Mouse (Mus musculus) cerebral cortex, adult 2 months (tissue): ENCODE results near the gene B4galt1.

Experiments used
- WGBS: fragments of 180-500 bp; shearing (Covaris S2); methylation state at CpG from one replicate; pipeline ENCODE4 v1.1.7; 2018; 5-methylcytosine and 5-hydroxymethylcytosine counted together

The B4galt1 gene

DNA sequence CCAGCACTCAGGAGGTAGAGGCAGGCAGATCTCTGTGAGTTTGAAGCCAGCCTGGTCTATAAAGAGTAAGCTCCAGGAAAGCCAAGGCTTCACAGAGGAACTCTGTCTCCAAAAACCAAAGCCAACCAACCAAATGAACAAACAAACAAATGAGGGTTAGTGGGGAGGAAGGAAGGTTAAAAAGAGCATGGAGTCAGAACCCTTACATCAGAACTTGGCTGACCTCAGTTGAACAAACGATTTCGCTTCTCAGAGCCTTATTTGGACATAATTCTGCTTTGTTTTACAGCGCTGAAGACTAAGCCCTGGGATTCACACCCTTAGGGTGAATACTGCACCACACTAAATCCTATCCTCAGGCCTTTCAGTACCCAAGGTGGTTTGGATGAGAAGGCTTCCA is 18.3 kb upstream of the B4galt1 start:
- WGBS: 82% methylated on average over 3 of the region's 3 CpGs

DNA sequence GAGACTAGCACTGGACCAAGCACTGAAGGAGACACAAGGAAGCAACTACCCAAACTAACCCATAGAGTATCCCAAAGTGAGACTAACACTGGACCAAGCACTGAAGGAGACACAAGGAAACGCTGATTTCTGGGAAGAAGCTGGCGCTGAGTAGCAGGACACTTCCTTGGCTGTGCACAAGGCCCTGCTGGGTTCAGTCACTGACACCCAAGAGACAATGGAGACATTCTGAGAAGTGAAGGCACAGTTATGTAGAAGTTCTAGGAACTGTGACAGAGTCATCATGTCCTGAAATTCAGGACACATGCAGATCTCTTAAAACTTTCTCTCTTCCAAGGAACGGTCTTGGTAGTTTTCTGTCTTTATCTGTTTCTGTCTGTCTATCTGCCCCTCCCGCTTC is 16.4 kb upstream of the B4galt1 start:
- 91% methylated on average over 4 of the region's 4 CpGs for WGBS

DNA sequence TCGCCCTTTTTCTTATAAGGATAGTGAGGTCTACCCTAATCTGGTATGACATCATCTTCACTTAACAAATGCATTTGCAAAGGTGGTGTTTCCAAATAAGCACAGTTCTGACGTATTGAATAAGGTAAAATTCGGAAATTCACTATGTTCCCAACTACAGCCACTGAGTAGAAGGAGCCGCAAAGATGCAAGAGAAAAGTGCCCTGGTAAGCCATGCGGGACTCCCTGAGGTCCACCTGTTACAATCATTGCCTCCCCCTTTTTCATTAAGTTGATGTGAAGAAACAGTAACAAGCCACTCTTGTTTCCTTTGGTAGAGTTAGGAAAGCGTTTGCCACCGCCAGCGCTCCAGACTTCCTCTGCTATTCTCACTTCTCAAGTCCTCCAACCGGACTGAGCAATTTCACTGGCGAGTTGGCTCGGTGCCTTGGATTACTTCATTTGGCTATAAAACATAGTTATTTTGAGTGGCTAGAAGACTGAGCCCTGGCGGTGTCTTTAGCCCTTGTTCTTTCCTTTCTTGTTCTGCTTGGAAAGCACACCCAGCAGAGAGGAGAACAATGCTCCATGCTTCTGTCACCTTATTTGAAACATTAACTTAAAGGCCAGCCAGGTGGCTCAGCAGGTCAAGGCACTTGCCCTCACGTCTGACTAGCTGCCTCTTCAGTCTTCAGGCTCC is 14.9 kb upstream of the B4galt1 start:
- WGBS: 39% methylated on average over 13 of the region's 13 CpGs

DNA sequence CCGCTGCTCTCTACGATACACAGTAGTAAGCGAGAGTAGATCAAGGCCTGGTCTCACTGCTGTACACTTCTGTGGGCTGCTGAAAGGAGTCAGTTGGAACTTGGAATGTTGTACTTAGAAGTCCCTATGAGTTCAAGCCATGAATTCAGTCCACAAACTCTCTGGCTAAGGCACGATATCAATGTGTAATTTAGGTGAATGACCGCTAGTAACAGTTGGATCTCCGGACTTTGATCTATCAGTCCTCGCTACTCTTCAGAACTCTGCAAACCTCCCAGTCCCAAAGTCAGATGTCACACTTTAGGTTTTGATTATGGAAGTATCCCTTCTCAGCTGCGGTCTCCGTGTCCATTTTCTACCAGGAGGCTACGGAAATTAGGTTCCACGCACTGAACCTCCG is 10.6 kb upstream of the B4galt1 start:
- 98% methylated on average over 12 of the region's 12 CpGs for WGBS

DNA sequence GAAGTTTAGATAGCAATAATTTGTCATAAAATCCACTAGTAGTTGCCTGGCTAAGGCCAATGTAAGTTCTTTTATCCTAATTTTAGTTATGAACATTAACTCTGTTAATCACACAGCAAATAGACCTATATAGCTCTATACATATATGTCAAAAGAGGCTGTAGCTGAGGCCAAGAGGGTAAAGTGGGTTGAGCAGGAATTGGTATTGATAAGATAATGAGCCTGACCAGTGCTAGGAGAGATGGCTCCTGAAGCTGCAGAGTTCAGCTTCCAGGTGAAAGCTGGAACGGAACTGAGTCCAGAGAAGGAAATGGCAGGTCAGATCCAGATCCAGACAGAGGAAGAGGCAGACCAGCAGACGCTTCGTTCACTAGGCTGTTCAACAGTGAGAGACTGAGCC is 9.5 kb upstream of the B4galt1 start:
- 91% methylated on average over 3 of the region's 3 CpGs for WGBS

DNA sequence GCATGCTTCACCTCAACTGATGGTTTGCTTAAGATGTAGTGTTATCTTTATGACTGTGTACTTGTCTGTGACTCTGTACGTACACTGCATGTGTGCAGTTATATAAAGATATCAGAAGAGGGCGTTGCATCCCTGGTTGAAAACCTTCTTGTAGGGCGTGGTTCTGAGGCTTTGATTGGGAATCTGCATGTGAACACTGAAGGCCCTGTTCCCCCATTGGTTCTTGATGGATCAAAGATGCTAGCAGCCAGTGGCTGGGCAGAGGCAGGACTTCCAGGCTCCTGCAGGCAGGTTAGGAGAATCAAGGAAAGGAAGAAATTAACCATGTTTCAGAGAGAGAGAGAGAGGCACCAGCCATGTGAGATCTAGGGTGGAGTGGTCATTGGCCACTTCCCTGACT is 7.3 kb upstream of the B4galt1 start:
- 91% methylated on average over 3 of the region's 3 CpGs for WGBS

DNA sequence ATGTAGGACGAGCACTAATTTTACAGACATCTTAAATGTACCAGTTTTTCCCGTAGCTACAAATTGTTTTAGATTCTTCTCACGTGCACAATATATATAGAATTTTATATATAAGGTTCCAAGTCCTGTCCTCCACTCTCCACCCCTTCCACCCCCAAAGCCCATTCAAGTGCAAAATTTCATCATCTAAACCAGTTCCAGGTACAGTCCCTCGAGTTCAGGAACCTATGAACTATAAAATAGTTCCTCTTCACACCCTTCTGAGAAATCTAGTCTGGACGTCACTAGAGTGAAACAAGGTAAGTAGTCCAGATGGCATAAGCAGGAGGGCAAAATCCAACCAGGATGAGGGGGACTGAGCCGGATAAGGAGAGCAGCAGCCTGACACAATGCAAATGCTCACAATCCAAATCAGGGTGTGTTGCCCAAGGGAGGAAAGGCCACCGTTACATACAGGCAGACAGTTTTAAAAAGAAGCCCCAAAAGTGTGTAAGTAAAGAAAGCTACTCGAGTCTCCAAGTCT is 4.1 kb upstream of the B4galt1 start:
- 68% methylated on average over 8 of the region's 8 CpGs for WGBS

DNA sequence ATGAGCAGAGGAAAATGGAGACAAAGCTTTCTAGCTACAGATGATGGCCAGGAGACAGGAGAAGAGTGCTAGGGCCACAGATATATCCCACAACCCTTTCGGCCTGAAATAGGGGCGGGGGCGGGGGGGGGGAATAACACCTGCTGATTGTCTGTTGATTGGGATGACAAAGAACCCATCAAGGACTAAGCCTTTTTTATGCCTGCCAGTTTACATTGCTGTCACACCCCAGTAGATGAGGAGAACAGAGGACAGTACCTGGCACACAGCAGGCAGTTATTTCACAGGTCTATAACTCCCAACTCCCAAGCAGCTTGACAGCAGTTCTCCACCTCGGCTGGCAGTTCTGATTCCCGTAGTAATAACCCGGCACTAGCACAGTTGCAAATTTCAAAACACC is 2.8 kb upstream of the B4galt1 start:
- WGBS: 72% methylated on average over 6 of the region's 6 CpGs

DNA sequence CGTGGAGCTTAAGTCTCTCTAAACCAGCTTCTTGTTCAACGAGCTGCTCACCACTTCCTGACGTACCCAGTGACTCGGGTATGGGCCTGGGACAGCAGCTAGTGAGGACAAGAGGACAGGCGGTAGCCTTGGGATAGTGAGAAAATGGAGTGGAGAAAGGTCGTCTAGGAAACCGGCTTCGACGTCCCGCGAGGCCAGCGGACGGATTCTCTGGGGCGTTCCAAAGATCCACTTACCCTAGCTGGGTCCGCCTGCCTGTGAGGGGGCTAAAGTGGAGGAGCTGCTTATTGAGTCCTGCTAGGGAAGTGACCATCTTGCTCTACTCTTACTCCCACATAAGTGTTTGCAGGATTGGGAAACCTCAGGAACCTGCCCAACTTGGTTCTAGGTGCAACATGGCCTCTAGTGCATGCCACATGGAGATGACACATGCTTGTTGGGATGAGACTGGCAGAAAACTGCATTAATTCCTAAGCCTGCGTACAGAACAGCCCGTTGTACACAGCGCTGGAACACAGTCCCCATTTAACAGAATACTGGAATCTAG is 655 bp upstream of the B4galt1 start:
- WGBS: 11% methylated on average over 18 of the region's 18 CpGs

DNA sequence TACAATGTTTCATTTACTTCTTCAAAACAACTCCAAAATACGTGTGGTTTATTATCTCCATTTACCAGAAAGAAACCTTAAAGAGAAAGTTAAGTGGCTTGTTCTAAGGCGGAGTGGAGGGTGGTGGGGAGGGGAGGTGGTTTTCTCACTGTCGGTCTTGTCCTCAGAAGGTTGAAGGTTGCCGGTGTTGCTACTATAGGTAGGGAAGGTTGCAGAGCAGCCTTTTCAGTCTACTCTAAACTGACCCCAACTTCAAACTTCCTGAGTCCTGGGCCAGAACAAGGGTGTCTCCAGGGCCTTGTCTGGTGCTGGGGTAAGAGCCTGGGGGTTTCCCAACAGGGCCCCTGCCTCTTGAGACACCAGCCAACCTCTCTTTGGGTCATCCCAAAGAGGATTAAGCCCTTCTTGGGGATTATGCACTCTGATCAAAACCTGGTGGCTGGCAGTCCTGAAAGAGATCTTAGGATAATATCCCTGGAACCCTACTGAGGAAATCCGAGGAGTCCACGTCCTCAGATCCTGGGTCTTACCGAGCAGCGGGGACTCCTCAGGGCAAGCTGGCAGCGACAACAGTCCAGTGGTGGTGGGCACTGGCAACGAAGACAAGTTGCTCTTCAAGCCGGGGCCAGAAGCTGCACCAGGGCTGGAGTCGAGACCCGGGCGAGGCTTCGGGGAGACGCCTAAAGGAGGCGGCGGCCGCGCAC is 792 bp downstream of the B4galt1 start:
- 9% methylated on average over 20 of the region's 20 CpGs for WGBS

DNA sequence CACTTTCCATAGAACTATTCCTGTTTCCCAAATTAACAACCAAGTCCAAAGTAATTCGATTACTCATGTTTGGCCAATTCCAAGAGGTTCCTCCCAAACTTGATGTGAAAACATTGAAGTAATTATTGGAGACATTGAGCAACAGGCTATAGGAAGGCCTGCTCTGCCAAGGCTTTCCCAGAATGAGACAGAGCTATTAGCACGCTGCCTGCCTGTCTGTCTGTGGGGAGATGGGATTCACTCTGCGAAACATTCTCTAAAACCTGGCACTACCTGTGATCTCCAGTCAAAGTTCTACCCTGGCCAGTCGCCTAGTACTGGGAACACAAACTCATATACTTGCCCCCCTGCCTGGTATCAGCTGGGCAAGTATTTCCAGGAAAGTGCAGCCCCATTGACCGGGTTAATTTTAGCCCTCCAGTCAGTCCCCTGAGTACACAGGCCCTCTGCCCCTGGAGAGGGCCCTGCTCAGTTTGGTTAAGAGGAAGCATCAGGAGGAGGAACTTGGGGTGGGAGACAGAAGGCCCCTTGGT is 1.5 kb downstream of the B4galt1 start:
- WGBS: 55% methylated on average over 5 of the region's 5 CpGs

DNA sequence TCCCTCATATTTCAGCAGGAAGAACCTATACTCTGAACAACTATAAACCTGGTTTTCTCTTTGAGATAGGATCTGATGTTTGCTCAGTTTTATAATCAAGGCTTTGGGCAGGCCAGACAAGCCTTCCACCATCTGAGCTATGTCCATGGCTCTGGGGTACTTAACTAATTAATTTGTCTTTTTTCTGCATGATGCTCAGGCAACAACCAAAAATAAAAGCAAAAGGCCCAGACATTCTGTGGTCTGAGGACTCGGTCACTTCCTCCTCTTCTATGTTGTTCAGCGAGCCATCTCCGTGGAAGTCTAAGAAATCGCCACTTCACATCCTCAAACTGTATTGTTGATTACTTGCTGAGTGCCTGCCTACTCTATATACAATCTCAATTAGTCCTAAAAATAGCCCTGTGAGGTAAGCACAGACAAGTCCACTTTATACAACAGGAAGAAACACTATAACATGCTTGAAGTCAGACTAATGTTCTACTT is 2.0 kb downstream of the B4galt1 start:
- WGBS: 66% methylated on average over 4 of the region's 4 CpGs

DNA sequence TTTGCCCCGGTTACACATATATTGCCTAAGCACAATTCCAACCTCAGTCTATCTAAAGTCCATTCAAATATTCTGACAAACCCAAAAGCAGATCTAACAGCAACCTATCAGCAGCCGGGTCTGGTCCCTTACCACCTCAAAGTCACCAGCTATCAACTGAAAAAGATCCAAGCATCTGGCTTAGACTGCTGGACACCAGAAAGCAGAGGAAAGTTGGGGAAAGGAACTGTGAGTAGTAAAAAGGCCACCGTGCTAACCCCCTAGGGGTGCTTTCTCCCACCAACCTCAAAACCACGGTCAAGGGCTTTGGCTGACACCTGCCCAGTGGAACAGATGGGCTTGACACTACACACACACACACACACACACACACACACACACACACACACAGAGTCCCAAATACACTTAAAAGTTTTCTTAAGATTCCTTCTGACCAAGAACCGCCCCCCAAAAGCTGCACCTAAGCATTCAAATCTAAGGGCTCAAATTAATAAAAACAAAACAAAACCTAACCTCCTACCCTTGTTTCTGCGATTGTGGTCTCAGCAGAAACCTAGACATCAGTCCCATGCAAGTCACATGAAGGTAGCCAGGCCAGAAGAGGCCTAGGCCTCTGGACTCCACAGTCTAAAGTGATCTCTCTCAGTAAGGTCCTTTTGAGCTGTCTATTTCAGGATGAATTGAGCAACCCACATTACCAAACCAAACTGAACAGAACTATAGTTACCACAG is 2.6 kb downstream of the B4galt1 start:
- 81% methylated on average over 6 of the region's 6 CpGs for WGBS

DNA sequence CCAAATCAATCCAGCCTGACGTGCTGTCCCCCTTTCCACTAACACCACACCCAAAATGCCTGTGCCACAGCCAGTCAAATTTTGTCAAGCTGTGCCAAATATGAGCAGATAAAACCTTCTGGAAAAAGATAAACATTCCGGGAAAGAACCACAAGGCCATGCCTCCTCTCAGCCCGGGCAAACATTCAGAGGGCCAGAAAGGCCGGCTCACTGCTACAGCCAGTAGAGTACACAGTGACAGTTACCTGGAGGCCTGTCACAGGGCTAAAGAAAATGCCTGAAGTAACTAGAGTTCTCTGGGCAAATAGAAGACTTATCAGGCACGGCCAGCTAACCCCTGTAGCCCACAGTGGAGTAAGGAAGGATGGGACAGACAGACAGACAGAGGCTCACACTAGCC is 3.2 kb downstream of the B4galt1 start:
- 73% methylated on average over 5 of the region's 5 CpGs for WGBS

DNA sequence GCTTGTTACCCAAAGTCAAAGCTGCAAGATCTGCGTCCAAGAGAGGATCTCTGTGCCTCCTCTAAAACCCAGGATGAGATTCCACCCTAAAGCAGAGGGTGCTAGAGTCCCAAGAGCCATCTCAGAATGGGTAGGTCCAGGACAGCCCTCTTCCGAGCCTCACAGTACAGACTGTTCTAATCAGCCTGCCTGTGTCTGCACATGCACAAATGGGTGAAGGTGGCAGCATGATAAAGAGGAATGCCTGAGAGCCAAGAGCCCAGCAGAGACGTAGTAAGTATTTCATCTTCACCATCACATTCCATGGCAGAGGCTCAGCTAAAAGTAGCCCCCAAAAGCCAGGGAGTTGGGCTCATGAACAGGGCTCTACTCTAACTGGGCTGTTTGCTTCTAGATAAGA is 4.3 kb downstream of the B4galt1 start:
- 87% methylated on average over 3 of the region's 3 CpGs for WGBS

DNA sequence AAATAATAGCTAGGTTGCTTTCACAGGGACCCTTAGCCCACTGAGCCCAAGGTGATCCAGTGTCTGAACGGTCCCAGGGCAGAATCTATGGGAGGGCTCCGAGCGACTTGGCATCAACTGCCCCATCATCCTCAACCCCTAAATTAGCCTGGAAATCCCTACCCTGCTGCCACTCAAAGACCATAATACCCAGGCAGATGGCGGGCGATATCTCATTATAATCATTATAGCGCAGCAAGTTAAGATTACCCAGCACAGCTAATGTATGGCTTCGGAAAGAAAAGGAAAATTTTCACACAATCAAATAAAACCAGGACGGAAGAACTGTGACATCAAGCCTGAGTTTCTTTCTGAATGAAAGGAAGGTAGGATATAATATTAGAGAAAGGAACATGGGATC is 5.6 kb downstream of the B4galt1 start:
- 87% methylated on average over 8 of the region's 8 CpGs for WGBS

DNA sequence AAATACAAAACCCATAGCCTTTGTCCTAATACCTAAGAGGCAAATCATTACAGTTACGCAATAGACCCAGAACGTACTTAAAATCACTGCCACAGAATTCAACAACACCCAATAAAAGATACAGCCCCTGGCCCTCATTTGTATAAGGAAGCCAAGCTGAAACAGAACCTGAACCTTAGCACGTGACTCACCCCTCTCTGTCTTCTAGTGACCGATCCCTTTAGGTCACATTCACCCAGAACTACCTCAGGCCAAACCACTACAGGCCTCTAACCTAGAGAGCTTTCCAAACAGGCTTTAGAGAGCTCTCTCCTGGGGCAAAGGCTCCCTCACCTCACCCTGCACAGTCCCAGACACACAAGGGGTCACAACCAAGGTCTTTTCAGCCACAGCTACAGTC is 6.6 kb downstream of the B4galt1 start:
- 82% methylated on average over 4 of the region's 4 CpGs for WGBS

DNA sequence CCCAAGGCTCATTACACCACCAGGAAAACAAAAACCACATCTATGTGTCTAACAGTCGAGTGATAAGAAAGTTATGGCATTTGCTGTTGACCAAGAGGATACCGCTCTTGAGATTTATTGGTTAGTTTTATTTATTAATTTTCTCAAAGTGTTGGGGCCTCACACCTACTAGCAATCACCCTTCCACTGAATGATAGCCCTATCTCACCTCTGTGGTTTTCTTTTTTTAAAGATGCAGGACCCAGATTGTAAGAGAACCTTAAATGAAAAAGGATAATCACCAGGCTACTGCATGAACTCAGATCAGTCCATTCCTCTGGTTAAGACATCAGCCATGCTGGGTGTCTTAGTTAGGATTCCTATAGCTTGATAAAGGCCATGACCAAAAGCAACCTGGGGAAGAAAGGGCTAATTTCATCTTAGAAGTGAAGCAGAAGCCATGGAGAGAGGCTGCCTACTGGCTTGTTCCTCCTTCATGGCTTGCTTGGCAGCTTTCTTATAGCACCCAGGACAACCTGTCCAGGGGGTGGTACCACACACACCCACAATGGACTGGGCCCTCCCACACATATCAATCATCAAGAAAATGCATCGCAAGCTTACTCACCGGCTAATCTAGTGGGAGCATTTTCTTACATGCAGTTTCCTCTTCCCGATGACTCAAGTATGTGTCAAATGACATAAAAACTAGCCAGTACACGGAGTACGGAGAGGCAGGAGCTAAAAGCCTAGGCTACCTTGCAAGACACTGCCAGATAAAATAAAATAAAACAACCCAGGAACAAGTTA is 7.5 kb downstream of the B4galt1 start:
- 65% methylated on average over 7 of the region's 7 CpGs for WGBS

DNA sequence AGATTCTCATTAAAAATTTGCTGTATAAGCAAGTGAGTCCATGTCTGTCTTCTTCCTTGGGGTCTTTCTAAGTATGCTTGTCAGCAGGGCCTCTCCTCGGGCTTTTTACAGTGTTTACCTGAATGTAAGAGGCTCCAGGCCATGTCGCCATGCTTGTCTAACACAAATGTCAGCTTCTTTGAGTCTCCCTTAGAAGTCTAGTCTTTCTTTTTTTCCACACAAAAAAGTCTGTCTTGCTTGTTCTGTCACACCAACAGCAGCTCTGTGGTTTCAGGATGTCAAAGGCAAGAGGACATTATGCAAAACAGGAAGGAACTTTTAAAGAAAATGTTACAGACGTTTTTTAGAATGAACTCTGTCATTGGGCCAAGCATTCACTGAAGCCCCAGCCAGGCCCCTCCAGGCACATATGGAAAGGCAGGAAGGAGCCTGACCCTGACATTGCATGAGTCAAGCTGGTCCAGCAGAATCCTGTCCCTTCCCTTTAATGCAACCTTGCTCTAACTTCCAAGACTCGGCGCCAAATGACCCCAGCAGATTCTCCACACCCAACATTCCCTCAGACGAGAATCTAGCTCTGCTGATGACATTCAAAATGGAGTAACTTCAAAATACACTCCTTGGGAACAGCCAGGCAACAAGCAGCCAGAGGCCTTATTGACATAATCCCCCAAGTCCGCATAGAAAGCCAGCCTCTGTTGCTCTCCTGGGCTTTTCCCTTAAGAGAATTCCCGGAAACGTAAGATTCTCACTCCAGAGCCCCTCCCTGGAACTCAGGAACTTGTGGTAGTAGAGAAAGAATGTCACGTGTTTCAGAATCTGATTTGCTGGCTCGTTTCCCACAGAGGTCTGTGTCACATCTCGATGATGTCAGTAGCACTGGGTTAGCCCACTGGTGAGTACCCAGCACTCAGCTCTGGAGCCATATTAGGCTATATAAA is 8.7 kb downstream of the B4galt1 start:
- 62% methylated on average over 12 of the region's 12 CpGs for WGBS

DNA sequence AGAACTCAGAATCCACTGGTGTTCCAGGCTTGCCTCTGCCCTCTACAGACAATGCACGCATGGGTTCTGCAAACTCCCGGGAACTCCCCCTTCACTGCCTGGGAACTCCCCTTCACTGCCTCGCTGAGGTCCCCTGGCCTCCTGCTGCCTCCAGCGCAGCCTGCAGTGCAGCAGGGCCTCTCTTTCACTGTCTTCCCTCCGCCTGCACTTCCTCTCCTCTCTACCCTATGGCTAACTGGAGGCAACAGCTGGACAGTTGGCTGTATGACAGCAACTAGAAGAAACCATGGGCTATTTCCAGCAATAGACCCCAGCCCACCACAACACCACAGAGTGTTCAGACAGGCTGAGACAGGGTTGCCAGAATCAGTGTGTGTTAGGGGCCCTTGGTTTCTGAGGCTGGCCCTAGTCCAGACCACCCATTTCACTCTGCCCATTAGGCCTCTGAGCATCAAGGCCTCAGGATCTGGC is 9.5 kb downstream of the B4galt1 start:
- WGBS: 56% methylated on average over 5 of the region's 5 CpGs
